Mouse (Mus musculus): Measurements from ENCODE around the gene 4930452B06Rik.

GRCm38 (mm10) chr14:8441623-8442022 lies 224.4 kb downstream of the 4930452B06Rik start:
- no peak for TF ChIP-seq CTCF (conservative IDR thresholded peaks at IDR 0.05; ENCODE audit: low read length)
- no peak for TF ChIP-seq NANOG (IDR thresholded peaks at IDR 0.05; ENCODE audit: borderline replicate concordance, low read length)
- TF ChIP-seq POU5F1 (IDR thresholded peaks at IDR 0.05; ENCODE audit: borderline replicate concordance, low read length), result no peak

Data from E14TG2a.4 (cell line).